Mouse (Mus musculus) erythroblast, embryonic 14.5 days (primary cell): Measurements from ENCODE around the gene Dpt. TPM values are rescaled to one million over a fixed set of nuclear protein-coding genes. Genes with fewer than 3 reads are reported as not detected.

ENCODE experiments used
- H3K27me3 ChIP-seq: 2 replicates; pipeline ENCODE4 v1.6.1; 2012; ENCODE audit warnings: inconsistent platforms; ENCODE audit not compliant: control insufficient read depth
- H3K36me3 ChIP-seq: 2 replicates; pipeline ENCODE4 v1.6.1; 2012; ENCODE audit warnings: mild to moderate bottlenecking, inconsistent platforms; ENCODE audit not compliant: control insufficient read depth
- H3K4me1 ChIP-seq: 2 replicates; pipeline ENCODE4 v1.6.1; 2012; ENCODE audit warnings: inconsistent platforms; ENCODE audit not compliant: control insufficient read depth
- H3K4me3 ChIP-seq: replicated peaks from 2 replicates; pipeline ENCODE3; 2012; ENCODE audit warnings: moderate library complexity, mild to moderate bottlenecking, inconsistent platforms
- H3K9me3 ChIP-seq: 2 replicates; pipeline ENCODE4 v1.6.1; 2012; ENCODE audit warnings: low read length, inconsistent platforms, mixed read lengths; ENCODE audit not compliant: control insufficient read depth
- GATA1 ChIP-seq: IDR thresholded peaks from 2 replicates; pipeline ENCODE4 v1.6.1; 2012; ENCODE audit warnings: low read length, inconsistent platforms, mixed read lengths
- TAL1 ChIP-seq: IDR thresholded peaks from 3 replicates; pipeline ENCODE4 v1.6.1; 2012; ENCODE audit warnings: low read length, inconsistent platforms, mixed read lengths
- polyA plus RNA-seq: library from polyadenylated mRNA; stranded (reverse); fragments of >175 nt; gene quantifications from 2 replicates; pipeline ENCODE4 v1.2.3, GENCODE M21; 2012

Gene Dpt
- polyA plus RNA-seq, 1 experiment = 0.02 TPM

GRCm38 (mm10) chr1:164809371-164809770, 12.9 kb downstream of the Dpt start:
- no peak for TF ChIP-seq TAL1
- TF ChIP-seq GATA1 = no peak

GRCm38 (mm10) chr1:164811296-164811695, 14.9 kb downstream of the Dpt start:
- no peaks in the 10 kb centered on the region for H3K9me3 ChIP-seq
- no peaks in the 10 kb centered on the region for H3K36me3 ChIP-seq
- H3K4me1 ChIP-seq = no peaks in the 10 kb centered on the region
- H3K4me3 ChIP-seq = no peak overlapping the region
- H3K27me3 ChIP-seq = no peaks in the 10 kb centered on the region
- no peak for TF ChIP-seq GATA1

More at GRCm38 (mm10) chr1:164809371-164809770, 12.9 kb downstream of the Dpt start:
- H3K9me3 ChIP-seq = no peaks in the 10 kb centered on the region
- no peaks in the 10 kb centered on the region for H3K27me3 ChIP-seq
- H3K4me3 ChIP-seq = no peak overlapping the region
- no peaks in the 10 kb centered on the region for H3K36me3 ChIP-seq
- no peaks in the 10 kb centered on the region for H3K4me1 ChIP-seq

- Histone ChIP-seq H3K9me3 (no peaks in the 10 kb centered on the region), H3K4me3 (no peak overlapping the region), H3K27me3 (no peaks in the 10 kb centered on the region), H3K36me3 (no peaks in the 10 kb centered on the region), H3K4me1 (no peaks in the 10 kb centered on the region)
- TF ChIP-seq TAL1 (no peak), GATA1 (no peak)
Observed at GRCm38 (mm10) chr1:164814243-164814642, 17.8 kb downstream of the Dpt start.

GRCm38 (mm10) chr1:164815330-164815729, 18.9 kb downstream of the Dpt start:
- Histone ChIP-seq H3K4me3 (no peak overlapping the region), H3K36me3 (no peaks in the 10 kb centered on the region), H3K4me1 (no peaks in the 10 kb centered on the region), H3K27me3 (no peaks in the 10 kb centered on the region), H3K9me3 (no peaks in the 10 kb centered on the region)
- TF ChIP-seq TAL1 (no peak), GATA1 (no peak)

- TF ChIP-seq GATA1 (no peak), TAL1 (no peak)
- no peak overlapping the region for H3K4me3 ChIP-seq
- H3K9me3 ChIP-seq = no peaks in the 10 kb centered on the region
- H3K27me3 ChIP-seq = no peaks in the 10 kb centered on the region
- no peaks in the 10 kb centered on the region for H3K4me1 ChIP-seq
- H3K36me3 ChIP-seq = no peaks in the 10 kb centered on the region
Observed at GRCm38 (mm10) chr1:164817331-164817730, 20.9 kb downstream of the Dpt start.

GRCm38 (mm10) chr1:164821307-164821706, 24.9 kb downstream of the Dpt start:
- Histone ChIP-seq H3K4me1 (no peaks in the 10 kb centered on the region), H3K36me3 (no peaks in the 10 kb centered on the region), H3K27me3 (no peaks in the 10 kb centered on the region), H3K4me3 (no peak overlapping the region), H3K9me3 (peaks cover 3% of the 10 kb centered on the region; the same call in 1 of the 2 replicates)
- TF ChIP-seq GATA1 = no peak
- TF ChIP-seq TAL1 = no peak

- H3K36me3 ChIP-seq = no peaks in the 10 kb centered on the region
- no peak overlapping the region for H3K4me3 ChIP-seq
- TF ChIP-seq GATA1 (no peak), TAL1 (no peak)
- H3K4me1 ChIP-seq = no peaks in the 10 kb centered on the region
- no peaks in the 10 kb centered on the region for H3K27me3 ChIP-seq
- peaks cover 3% of the 10 kb centered on the region; the same call in 1 of the 2 replicates for H3K9me3 ChIP-seq
Observed at GRCm38 (mm10) chr1:164821821-164822220, 25.4 kb downstream of the Dpt start.

GRCm38 (mm10) chr1:164822268-164822667, 25.8 kb downstream of the Dpt start:
- Histone ChIP-seq H3K36me3 (no peaks in the 10 kb centered on the region), H3K4me1 (no peaks in the 10 kb centered on the region), H3K9me3 (peaks cover 3% of the 10 kb centered on the region; the same call in 1 of the 2 replicates), H3K4me3 (no peak overlapping the region), H3K27me3 (no peaks in the 10 kb centered on the region)
- TF ChIP-seq TAL1 = no peak
- TF ChIP-seq GATA1 = no peak

- no peaks in the 10 kb centered on the region for H3K36me3 ChIP-seq
- no peaks in the 10 kb centered on the region for H3K27me3 ChIP-seq
- H3K4me3 ChIP-seq = no peak overlapping the region
- H3K4me1 ChIP-seq = no peaks in the 10 kb centered on the region
- no peak for TF ChIP-seq GATA1
- TF ChIP-seq TAL1 = no peak
- peaks cover 3% of the 10 kb centered on the region; the same call in 1 of the 2 replicates for H3K9me3 ChIP-seq
Observed at GRCm38 (mm10) chr1:164824896-164825295, 28.5 kb downstream of the Dpt start.

GRCm38 (mm10) chr1:164829881-164830280, 33.4 kb downstream of the Dpt start:
- Histone ChIP-seq H3K9me3 (no peaks in the 10 kb centered on the region), H3K4me3 (no peak overlapping the region), H3K36me3 (no peaks in the 10 kb centered on the region), H3K4me1 (no peaks in the 10 kb centered on the region), H3K27me3 (no peaks in the 10 kb centered on the region)
- TF ChIP-seq TAL1 (no peak), GATA1 (no peak)
